Mouse (Mus musculus): ENCODE results near the gene Gnat2. TPM values are rescaled to one million over a fixed set of nuclear protein-coding genes. Genes with fewer than 3 reads are reported as not detected.

Gnat2 gene
- polyA plus RNA-seq, 1 experiment from 2014 or later: 0.43 TPM

GRCm38 (mm10) chr3:108129804-108130203 lies 37.2 kb downstream of the Gnat2 start:
- H3K4me1 ChIP-seq (replicated peaks; ENCODE audit: control insufficient read depth, insufficient read depth, low read length): peaks cover 15% of the 10 kb centered on the region
- WGBS: 54% methylated on average over 4 of the region's 4 CpGs
- H3K4me3 ChIP-seq (ENCODE audit: low read depth, low read length): no peak overlapping the region
- no peak for TF ChIP-seq CTCF (IDR thresholded peaks at IDR 0.05; ENCODE audit: low read depth)
- no peak for ATAC-seq
- H3K9ac ChIP-seq (ENCODE audit: low read depth, low read length): no peak overlapping the region
- no peaks in the 10 kb centered on the region for H3K36me3 ChIP-seq (ENCODE audit: control insufficient read depth, insufficient read depth)
- no peaks in the 10 kb centered on the region for H3K27me3 ChIP-seq (replicated peaks; ENCODE audit: control insufficient read depth, insufficient read depth, low read length)
- no peak overlapping the region; the same call in 1 of the 2 replicates for H3K27ac ChIP-seq (ENCODE audit: low read depth, low read length)
- no peaks in the 10 kb centered on the region for H3K9me3 ChIP-seq (ENCODE audit: control insufficient read depth)
- no peak overlapping the region for H3K4me2 ChIP-seq (replicated peaks; ENCODE audit: low read depth)

GRCm38 (mm10) chr3:108131216-108131615 lies 38.6 kb downstream of the Gnat2 start:
- H3K36me3 ChIP-seq (ENCODE audit: control insufficient read depth, insufficient read depth): no peaks in the 10 kb centered on the region
- no peak overlapping the region for H3K9ac ChIP-seq (ENCODE audit: low read depth, low read length)
- H3K4me1 ChIP-seq (replicated peaks; ENCODE audit: control insufficient read depth, insufficient read depth, low read length): peaks cover 15% of the 10 kb centered on the region
- ATAC-seq: peak; percentile 73
- no peaks in the 10 kb centered on the region for H3K9me3 ChIP-seq (ENCODE audit: control insufficient read depth)
- H3K4me2 ChIP-seq (replicated peaks; ENCODE audit: low read depth): peak overlapping the region; percentile 6; the same call in 1 of the 2 replicates
- TF ChIP-seq CTCF (IDR thresholded peaks at IDR 0.05; ENCODE audit: low read depth): no peak
- no peak overlapping the region for H3K4me3 ChIP-seq (ENCODE audit: low read depth, low read length)
- WGBS: 52% methylated on average over 5 of the region's 5 CpGs
- no peaks in the 10 kb centered on the region for H3K27me3 ChIP-seq (replicated peaks; ENCODE audit: control insufficient read depth, insufficient read depth, low read length)
- peak overlapping the region; percentile 77 for H3K27ac ChIP-seq (ENCODE audit: low read depth, low read length)

- TF ChIP-seq CTCF (IDR thresholded peaks at IDR 0.05; ENCODE audit: low read depth): no peak
- Histone ChIP-seq H3K27ac (ENCODE audit: low read depth, low read length) (peak overlapping the region; percentile 77), H3K4me2 (replicated peaks; ENCODE audit: low read depth) (no peak overlapping the region), H3K9ac (ENCODE audit: low read depth, low read length) (no peak overlapping the region), H3K36me3 (ENCODE audit: control insufficient read depth, insufficient read depth) (no peaks in the 10 kb centered on the region), H3K4me3 (ENCODE audit: low read depth, low read length) (no peak overlapping the region), H3K4me1 (replicated peaks; ENCODE audit: control insufficient read depth, insufficient read depth, low read length) (peaks cover 15% of the 10 kb centered on the region), H3K27me3 (replicated peaks; ENCODE audit: control insufficient read depth, insufficient read depth, low read length) (no peaks in the 10 kb centered on the region), H3K9me3 (ENCODE audit: control insufficient read depth) (no peaks in the 10 kb centered on the region)
- WGBS: 46% methylated on average over 1 of the region's 1 CpGs
- ATAC-seq: peak; percentile 37
These were observed 39.2 kb downstream of the Gnat2 start for GRCm38 (mm10) chr3:108131821-108132220.

GRCm38 (mm10) chr3:108132484-108132883 lies 39.9 kb downstream of the Gnat2 start:
- Histone ChIP-seq H3K27ac (ENCODE audit: low read depth, low read length) (peak overlapping the region; percentile 77), H3K4me2 (replicated peaks; ENCODE audit: low read depth) (no peak overlapping the region), H3K27me3 (replicated peaks; ENCODE audit: control insufficient read depth, insufficient read depth, low read length) (no peaks in the 10 kb centered on the region), H3K9ac (ENCODE audit: low read depth, low read length) (no peak overlapping the region), H3K9me3 (ENCODE audit: control insufficient read depth) (no peaks in the 10 kb centered on the region), H3K4me3 (ENCODE audit: low read depth, low read length) (no peak overlapping the region), H3K36me3 (ENCODE audit: control insufficient read depth, insufficient read depth) (no peaks in the 10 kb centered on the region), H3K4me1 (replicated peaks; ENCODE audit: control insufficient read depth, insufficient read depth, low read length) (peaks cover 15% of the 10 kb centered on the region)
- TF ChIP-seq CTCF (IDR thresholded peaks at IDR 0.05; ENCODE audit: low read depth): no peak
- ATAC-seq: no peak
- WGBS: 61% methylated on average over 1 of the region's 1 CpGs

- peaks cover 9% of the 10 kb centered on the region for H3K4me1 ChIP-seq (replicated peaks; ENCODE audit: control insufficient read depth, insufficient read depth, low read length)
- no peak overlapping the region for H3K27ac ChIP-seq (ENCODE audit: low read depth, low read length)
- H3K4me3 ChIP-seq (ENCODE audit: low read depth, low read length): no peak overlapping the region
- 81% methylated on average over 11 of the region's 11 CpGs for WGBS
- no peak overlapping the region for H3K9ac ChIP-seq (ENCODE audit: low read depth, low read length)
- H3K9me3 ChIP-seq (ENCODE audit: control insufficient read depth): no peaks in the 10 kb centered on the region
- H3K27me3 ChIP-seq (replicated peaks; ENCODE audit: control insufficient read depth, insufficient read depth, low read length): no peaks in the 10 kb centered on the region
- no peaks in the 10 kb centered on the region; the same call in 1 of the 2 replicates for H3K36me3 ChIP-seq (ENCODE audit: control insufficient read depth, insufficient read depth)
- TF ChIP-seq CTCF (IDR thresholded peaks at IDR 0.05; ENCODE audit: low read depth): no peak
- no peak overlapping the region for H3K4me2 ChIP-seq (replicated peaks; ENCODE audit: low read depth)
- ATAC-seq: no peak
These were observed 42.1 kb downstream of the Gnat2 start for GRCm38 (mm10) chr3:108134701-108135100.

GRCm38 (mm10) chr3:108139113-108139512 lies 46.5 kb downstream of the Gnat2 start:
- 37% methylated on average over 1 of the region's 1 CpGs for WGBS
- ATAC-seq: no peak
- TF ChIP-seq CTCF (IDR thresholded peaks at IDR 0.05; ENCODE audit: low read depth): no peak

GRCm38 (mm10) chr3:108140786-108141185 lies 48.2 kb downstream of the Gnat2 start:
- Histone ChIP-seq H3K4me1 (replicated peaks; ENCODE audit: control insufficient read depth, insufficient read depth, low read length) (no peaks in the 10 kb centered on the region; the same call in none of the 2 replicates), H3K9me3 (ENCODE audit: control insufficient read depth) (no peaks in the 10 kb centered on the region), H3K36me3 (ENCODE audit: control insufficient read depth, insufficient read depth) (no peaks in the 10 kb centered on the region; the same call in 1 of the 2 replicates), H3K4me2 (replicated peaks; ENCODE audit: low read depth) (no peak overlapping the region), H3K4me3 (ENCODE audit: low read depth, low read length) (no peak overlapping the region), H3K27ac (ENCODE audit: low read depth, low read length) (no peak overlapping the region), H3K27me3 (replicated peaks; ENCODE audit: control insufficient read depth, insufficient read depth, low read length) (no peaks in the 10 kb centered on the region), H3K9ac (ENCODE audit: low read depth, low read length) (no peak overlapping the region)
- no peak for TF ChIP-seq CTCF (IDR thresholded peaks at IDR 0.05; ENCODE audit: low read depth)
- no peak for ATAC-seq
- WGBS: 78% methylated on average over 4 of the region's 4 CpGs

More at GRCm38 (mm10) chr3:108139113-108139512, 46.5 kb downstream of the Gnat2 start:
- no peak overlapping the region for H3K27ac ChIP-seq (ENCODE audit: low read depth, low read length)
- no peak overlapping the region for H3K4me3 ChIP-seq (ENCODE audit: low read depth, low read length)
- no peaks in the 10 kb centered on the region; the same call in 1 of the 2 replicates for H3K36me3 ChIP-seq (ENCODE audit: control insufficient read depth, insufficient read depth)
- no peaks in the 10 kb centered on the region for H3K27me3 ChIP-seq (replicated peaks; ENCODE audit: control insufficient read depth, insufficient read depth, low read length)
- no peak overlapping the region for H3K9ac ChIP-seq (ENCODE audit: low read depth, low read length)
- H3K9me3 ChIP-seq (ENCODE audit: control insufficient read depth): no peaks in the 10 kb centered on the region
- no peaks in the 10 kb centered on the region; the same call in none of the 2 replicates for H3K4me1 ChIP-seq (replicated peaks; ENCODE audit: control insufficient read depth, insufficient read depth, low read length)
- H3K4me2 ChIP-seq (replicated peaks; ENCODE audit: low read depth): no peak overlapping the region

Measured in intestine, postnatal 0 days (tissue).